Mouse (Mus musculus) ES-E14 (cell line): ENCODE results near the gene Bcorl1.

Source experiments
- MAFK ChIP-seq: IDR thresholded peaks from 2 replicates; pipeline ENCODE4 v1.6.1; 2014; ENCODE audit warnings: mild to moderate bottlenecking, low read depth, low read length, inconsistent platforms; ENCODE audit not compliant: insufficient read depth
- ZC3H11A ChIP-seq: IDR thresholded peaks from 2 replicates; pipeline ENCODE4 v1.6.1; 2012; ENCODE audit warnings: low read depth, mild to moderate bottlenecking, inconsistent platforms, low read length, borderline replicate concordance
- ZNF384 ChIP-seq: IDR thresholded peaks from 2 replicates; pipeline ENCODE4 v1.6.1; 2012; ENCODE audit warnings: low read depth, low read length, inconsistent platforms

DNA sequence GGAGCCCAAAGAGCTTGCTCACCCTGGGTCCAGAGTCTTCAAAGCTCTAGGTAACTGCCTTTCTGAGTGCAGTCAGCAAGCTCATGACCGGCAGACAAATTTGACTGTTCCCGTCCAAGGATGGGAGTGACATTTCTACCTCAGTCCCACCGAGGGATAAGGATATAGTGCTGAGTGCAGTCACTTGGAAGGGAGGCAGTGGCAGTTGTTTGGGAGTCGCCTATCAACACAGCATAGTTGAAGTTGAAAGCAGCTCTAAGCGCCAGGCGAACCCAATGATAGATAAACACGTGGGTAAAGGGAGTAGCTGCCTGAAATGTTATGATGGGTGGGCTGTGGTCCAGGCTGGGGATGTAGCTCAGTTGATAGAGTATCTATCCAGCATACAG, 69.2 kb downstream of the Bcorl1 start:
- TF ChIP-seq MAFK (no peak), ZC3H11A (no peak), ZNF384 (no peak)
